Mouse (Mus musculus): ENCODE data around the gene Prokr1. TPM values are rescaled to one million over a fixed set of nuclear protein-coding genes. Genes with fewer than 3 reads are reported as not detected.

Gene Prokr1
- total and polyA plus RNA-seq, 3 experiments = 1.3 to 1.4 TPM; not detected in 1

- H3K9ac ChIP-seq (ENCODE audit: control insufficient read depth, low read depth, low read length, poor library complexity, severe bottlenecking) = no peak overlapping the region
- no peaks in the 10 kb centered on the region for H3K4me1 ChIP-seq (ENCODE audit: control insufficient read depth in 1 of 2, insufficient read depth in 2 of 2, low read length in 2 of 2)
- H3K36me3 ChIP-seq (ENCODE audit: control insufficient read depth in 1 of 2, insufficient read depth in 2 of 2, low read length in 2 of 2) = no peaks in the 10 kb centered on the region; a peak in 1 of 4 replicates
- no peaks in the 10 kb centered on the region for H3K79me2 ChIP-seq (ENCODE audit: control insufficient read depth, insufficient read depth, low read length, poor library complexity)
- TF ChIP-seq UBTF (IDR thresholded peaks at IDR 0.05; ENCODE audit: borderline replicate concordance, insufficient read depth, low read depth, low read length) = no peak
- TF ChIP-seq MAFK (IDR thresholded peaks at IDR 0.05; ENCODE audit: borderline replicate concordance, low read depth, low read length) = no peak
- TF ChIP-seq ETS1 (IDR thresholded peaks at IDR 0.05; ENCODE audit: low read depth, low read length) = no peak
- TF ChIP-seq RCOR1 (IDR thresholded peaks at IDR 0.05; ENCODE audit: low read depth, low read length) = no peak
- no peak for TF ChIP-seq BHLHE40 (IDR thresholded peaks at IDR 0.05; ENCODE audit: borderline replicate concordance, low read depth, low read length)
- TF ChIP-seq HCFC1 (IDR thresholded peaks at IDR 0.05; ENCODE audit: low read depth, low read length) = no peak
- TF ChIP-seq NRF1 (IDR thresholded peaks at IDR 0.05; ENCODE audit: insufficient read depth, low read depth, low read length, poor library complexity, severe bottlenecking) = no peak
- no peak for TF ChIP-seq E2F4 (IDR thresholded peaks at IDR 0.05; ENCODE audit: borderline replicate concordance, low read depth, low read length)
- no peak for TF ChIP-seq CHD1 (IDR thresholded peaks at IDR 0.05; ENCODE audit: low read depth, low read length)
- TF ChIP-seq POLR2A (IDR thresholded peaks at IDR 0.05; ENCODE audit: control insufficient read depth in 1 of 2, insufficient read depth in 1 of 2, low read depth in 1 of 2, low read length in 2 of 2, poor library complexity in 1 of 2) = no peak
- TF ChIP-seq EP300 (IDR thresholded peaks at IDR 0.05; ENCODE audit: low read depth in 1 of 2, low read length in 2 of 2) = no peak
- TF ChIP-seq USF2 (IDR thresholded peaks at IDR 0.05; ENCODE audit: borderline replicate concordance in 1 of 2, insufficient read depth in 1 of 2, low read depth in 1 of 2, low read length in 2 of 2) = no peak
- no peak for TF ChIP-seq GATA1 (IDR thresholded peaks at IDR 0.05; ENCODE audit: low read depth, low read length)
- TF ChIP-seq MAZ (IDR thresholded peaks at IDR 0.05; ENCODE audit: low read depth, low read length) = no peak
- TF ChIP-seq JUND (IDR thresholded peaks at IDR 0.05; ENCODE audit: low read depth, low read length) = no peak
- TF ChIP-seq MEF2A (IDR thresholded peaks at IDR 0.05; ENCODE audit: extremely low read depth, insufficient replicate concordance, low read depth, low read length, poor library complexity, severe bottlenecking) = no peak
- TF ChIP-seq TCF12 (IDR thresholded peaks at IDR 0.05; ENCODE audit: low read depth, low read length) = no peak
- TF ChIP-seq CTCF (IDR thresholded peaks at IDR 0.05 in 2 of 3, conservative IDR thresholded peaks at IDR 0.05 in 1 of 3; ENCODE audit: control insufficient read depth in 1 of 3, insufficient read depth in 1 of 3, low read depth in 2 of 3, low read length in 3 of 3, poor library complexity in 1 of 3, severe bottlenecking in 1 of 3) = no peak
- TF ChIP-seq NELFE (IDR thresholded peaks at IDR 0.05; ENCODE audit: low read depth, low read length) = no peak
- no peak for TF ChIP-seq GABPA (IDR thresholded peaks at IDR 0.05; ENCODE audit: low read depth, low read length)
- no peak overlapping the region for H3K4me3 ChIP-seq (ENCODE audit: control insufficient read depth in 1 of 2, insufficient read depth in 1 of 2, low read depth in 2 of 2, low read length in 2 of 2)
- no peak overlapping the region for H3K27ac ChIP-seq (ENCODE audit: control insufficient read depth, low read depth, low read length)
- H3K9me3 ChIP-seq (replicated peaks; ENCODE audit: insufficient read depth, low read length) = no peaks in the 10 kb centered on the region
- H3K27me3 ChIP-seq (ENCODE audit: control insufficient read depth in 1 of 2, insufficient read depth in 2 of 2, low read length in 2 of 2) = peaks cover 12 to 28% of the 10 kb centered on the region in 2 experiments
- DNase-seq (ENCODE audit: low read depth, low spot score) = no peak
Measured at GRCm38 (mm10) chr6:87564356-87564755, 26.2 kb downstream of the Prokr1 start.

- Histone ChIP-seq H3K79me2 (ENCODE audit: control insufficient read depth, insufficient read depth, low read length, poor library complexity) (no peaks in the 10 kb centered on the region), H3K36me3 (ENCODE audit: control insufficient read depth in 1 of 2, insufficient read depth in 2 of 2, low read length in 2 of 2) (no peaks in the 10 kb centered on the region), H3K4me1 (ENCODE audit: control insufficient read depth in 1 of 2, insufficient read depth in 2 of 2, low read length in 2 of 2) (no peaks in the 10 kb centered on the region), H3K4me3 (ENCODE audit: control insufficient read depth in 1 of 2, insufficient read depth in 1 of 2, low read depth in 2 of 2, low read length in 2 of 2) (no peak overlapping the region), H3K9ac (ENCODE audit: control insufficient read depth, low read depth, low read length, poor library complexity, severe bottlenecking) (no peak overlapping the region), H3K27me3 (ENCODE audit: control insufficient read depth in 1 of 2, insufficient read depth in 2 of 2, low read length in 2 of 2) (peaks cover 6 to 13% of the 10 kb centered on the region in 2 experiments), H3K27ac (ENCODE audit: control insufficient read depth, low read depth, low read length) (no peak overlapping the region), H3K9me3 (replicated peaks; ENCODE audit: insufficient read depth, low read length) (no peaks in the 10 kb centered on the region)
- no peak for DNase-seq (ENCODE audit: low read depth, low spot score)
- TF ChIP-seq RCOR1 (IDR thresholded peaks at IDR 0.05; ENCODE audit: low read depth, low read length) = no peak
- TF ChIP-seq MAZ (IDR thresholded peaks at IDR 0.05; ENCODE audit: low read depth, low read length) = no peak
- no peak for TF ChIP-seq ZC3H11A (IDR thresholded peaks at IDR 0.05; ENCODE audit: low read depth, low read length)
- TF ChIP-seq TCF12 (IDR thresholded peaks at IDR 0.05; ENCODE audit: low read depth, low read length) = no peak
- no peak for TF ChIP-seq GATA1 (IDR thresholded peaks at IDR 0.05; ENCODE audit: low read depth, low read length)
- no peak for TF ChIP-seq CTCF (IDR thresholded peaks at IDR 0.05 in 2 of 3, conservative IDR thresholded peaks at IDR 0.05 in 1 of 3; ENCODE audit: control insufficient read depth in 1 of 3, insufficient read depth in 1 of 3, low read depth in 2 of 3, low read length in 3 of 3, poor library complexity in 1 of 3, severe bottlenecking in 1 of 3)
- no peak for TF ChIP-seq NRF1 (IDR thresholded peaks at IDR 0.05; ENCODE audit: insufficient read depth, low read depth, low read length, poor library complexity, severe bottlenecking)
- TF ChIP-seq MAX (IDR thresholded peaks at IDR 0.05; ENCODE audit: low read length) = no peak
- TF ChIP-seq MYB (IDR thresholded peaks at IDR 0.05; ENCODE audit: low read depth, low read length) = no peak
- TF ChIP-seq ELF1 (IDR thresholded peaks at IDR 0.05; ENCODE audit: low read depth, low read length) = no peak
- TF ChIP-seq TBP (IDR thresholded peaks at IDR 0.05; ENCODE audit: low read depth, low read length) = no peak
- no peak for TF ChIP-seq TAL1 (IDR thresholded peaks at IDR 0.05; ENCODE audit: low read length)
- TF ChIP-seq POLR2AphosphoS5 (IDR thresholded peaks at IDR 0.05; ENCODE audit: borderline replicate concordance, low read depth, low read length) = no peak
- TF ChIP-seq CHD1 (IDR thresholded peaks at IDR 0.05; ENCODE audit: low read depth, low read length) = no peak
- TF ChIP-seq POLR2A (IDR thresholded peaks at IDR 0.05; ENCODE audit: control insufficient read depth in 1 of 2, insufficient read depth in 1 of 2, low read depth in 1 of 2, low read length in 2 of 2, poor library complexity in 1 of 2) = no peak
- TF ChIP-seq USF1 (IDR thresholded peaks at IDR 0.05; ENCODE audit: low read depth, low read length) = no peak
- no peak for TF ChIP-seq POLR2AphosphoS2 (IDR thresholded peaks at IDR 0.05; ENCODE audit: low read length)
- no peak for TF ChIP-seq BHLHE40 (IDR thresholded peaks at IDR 0.05; ENCODE audit: borderline replicate concordance, low read depth, low read length)
Measured at GRCm38 (mm10) chr6:87553724-87554123, 36.8 kb downstream of the Prokr1 start.
